Mouse (Mus musculus) lung, embryonic 14.5 days (tissue): ENCODE measurements at regions not wholly inside any gene's neighbourhood (a gene's known extent, or its start where the extent isn't known, plus 50 kb on each side); places are given as distances from the start of the nearest gene placed in this dataset.

Source experiments
- ATAC-seq: fragments of 200-750 bp; cut with Nextera tagmentation; 2 replicates; pipeline ENCODE4 v1.8.0; 2017; ENCODE audit warnings: mild to moderate bottlenecking, moderate TSS enrichment, moderate library complexity; ENCODE audit not compliant: insufficient read depth
- DNase-seq: peaks from one replicate; pipeline ENCODE4 v3.0.0-alpha.2; 2015
- H3K27ac ChIP-seq: fragments of 300-500 bp; sonication (generic); 2 replicates; pipeline ENCODE4 v1.5.1; 2014; ENCODE audit warnings: low read depth, mild to moderate bottlenecking, moderate library complexity
- H3K27me3 ChIP-seq: fragments of 300-500 bp; sonication (generic); 2 replicates; pipeline ENCODE4 v1.6.1; 2014; ENCODE audit warnings: low read length, control low read depth; ENCODE audit not compliant: insufficient read depth
- H3K36me3 ChIP-seq: fragments of 300-500 bp; sonication (generic); 2 replicates; pipeline ENCODE4 v1.6.1; 2014; ENCODE audit warnings: control low read depth; ENCODE audit not compliant: insufficient read depth
- H3K4me1 ChIP-seq: fragments of 300-500 bp; sonication (generic); 2 replicates; pipeline ENCODE4 v1.6.1; 2014; ENCODE audit warnings: antibody characterized with exemption, control low read depth; ENCODE audit not compliant: insufficient read depth
- H3K4me2 ChIP-seq: fragments of 300-500 bp; sonication (generic); 2 replicates; pipeline ENCODE4 v1.6.1; 2014; ENCODE audit warnings: mild to moderate bottlenecking
- H3K4me3 ChIP-seq: fragments of 300-500 bp; sonication (generic); 2 replicates; pipeline ENCODE4 v1.5.1; 2014; ENCODE audit warnings: low read depth, low read length
- H3K9ac ChIP-seq: fragments of 300-500 bp; sonication (generic); 2 replicates; pipeline ENCODE4 v1.6.1; 2014
- H3K9me3 ChIP-seq: fragments of 300-500 bp; sonication (generic); 2 replicates; pipeline ENCODE4 v1.6.1; 2016; ENCODE audit warnings: low read depth, low read length, control low read depth
- CTCF ChIP-seq: IDR thresholded peaks from 2 replicates; pipeline ENCODE4 v1.5.1; 2016; ENCODE audit warnings: antibody characterized with exemption, low read depth
- WGBS: fragments of 180-500 bp; shearing (Covaris S2); extraction: QIAGEN DNeasy Blood & Tissue Kit; methylation state at CpG from one replicate; pipeline ENCODE4 v1.1.7; 2014; 5-methylcytosine and 5-hydroxymethylcytosine counted together

DNA sequence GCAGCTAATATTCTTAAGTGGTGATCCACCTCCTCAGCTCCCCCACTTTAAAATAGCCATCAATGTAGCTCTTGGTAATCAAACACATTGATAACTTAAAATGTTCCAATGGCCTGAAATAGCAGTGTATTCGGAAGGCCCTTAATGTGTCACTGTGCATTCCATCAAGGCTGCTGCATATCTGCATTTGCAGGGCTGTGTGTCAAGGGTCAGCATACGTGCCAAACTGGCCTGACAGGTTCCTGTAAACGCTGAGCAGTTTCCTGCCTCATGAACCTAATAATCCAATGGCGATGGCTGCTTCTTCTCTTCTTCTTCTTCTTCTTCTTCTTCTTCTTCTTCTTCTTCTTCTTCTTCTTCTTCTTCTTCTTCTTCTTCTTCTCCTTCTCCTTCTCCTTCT, 211.7 kb upstream of the Nfe2l3 start:
- H3K4me2 ChIP-seq = no peak overlapping the region
- no peaks in the 10 kb centered on the region for H3K9me3 ChIP-seq
- no peak overlapping the region for H3K4me3 ChIP-seq
- no peak overlapping the region for H3K27ac ChIP-seq
- DNase-seq (peak; percentile 64), ATAC-seq (no peak)
- no peak overlapping the region for H3K9ac ChIP-seq
- no peak for TF ChIP-seq CTCF
- H3K27me3 ChIP-seq = no peaks in the 10 kb centered on the region
- WGBS = 32% methylated on average over 4 of the region's 4 CpGs
- H3K4me1 ChIP-seq = peaks cover 3% of the 10 kb centered on the region; the same call in 1 of the 2 replicates
- no peaks in the 10 kb centered on the region for H3K36me3 ChIP-seq

DNA sequence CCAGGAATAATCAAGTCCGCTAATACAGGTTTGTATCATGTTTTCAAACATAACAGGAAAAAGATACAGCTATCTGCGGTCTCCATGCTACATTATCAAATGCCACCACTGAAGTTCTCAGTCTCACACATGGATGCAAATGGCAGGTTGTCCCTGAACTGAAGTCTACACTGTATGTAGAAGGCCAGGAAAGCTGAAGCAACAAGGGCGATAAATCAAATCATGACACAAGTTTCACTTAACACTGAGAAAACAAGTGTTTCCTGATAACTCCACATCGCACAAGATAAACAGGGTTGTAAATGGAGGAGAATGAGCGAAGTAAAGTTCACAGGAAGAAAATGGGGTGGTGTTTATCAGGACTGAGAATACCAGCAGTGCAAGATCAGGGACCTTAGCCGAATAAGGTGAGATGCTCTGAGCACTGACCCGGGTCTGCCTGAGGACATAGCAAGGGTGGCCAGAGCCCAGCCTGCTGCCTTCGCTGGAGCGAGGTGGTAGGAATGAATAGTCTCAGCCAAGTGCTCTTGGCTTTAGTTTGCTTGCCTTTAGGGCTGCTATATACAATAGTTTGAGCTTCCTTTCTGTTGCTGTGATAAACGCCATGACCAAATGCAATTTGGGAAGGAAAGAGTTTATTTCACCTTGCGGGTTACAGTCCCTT, 196.3 kb upstream of the Nfe2l3 start:
- whole genome bisulfite sequencing = 59% methylated on average over 11 of the region's 11 CpGs
- H3K9me3 ChIP-seq = peaks cover under 1% of the 10 kb centered on the region; the same call in 1 of the 2 replicates
- TF ChIP-seq CTCF = no peak
- H3K4me2 ChIP-seq = no peak overlapping the region
- no peaks in the 10 kb centered on the region for H3K4me1 ChIP-seq
- H3K36me3 ChIP-seq = no peaks in the 10 kb centered on the region
- DNase-seq (no peak), ATAC-seq (no peak)
- no peak overlapping the region for H3K4me3 ChIP-seq
- no peak overlapping the region for H3K27ac ChIP-seq
- H3K27me3 ChIP-seq = no peaks in the 10 kb centered on the region
- no peak overlapping the region for H3K9ac ChIP-seq

DNA sequence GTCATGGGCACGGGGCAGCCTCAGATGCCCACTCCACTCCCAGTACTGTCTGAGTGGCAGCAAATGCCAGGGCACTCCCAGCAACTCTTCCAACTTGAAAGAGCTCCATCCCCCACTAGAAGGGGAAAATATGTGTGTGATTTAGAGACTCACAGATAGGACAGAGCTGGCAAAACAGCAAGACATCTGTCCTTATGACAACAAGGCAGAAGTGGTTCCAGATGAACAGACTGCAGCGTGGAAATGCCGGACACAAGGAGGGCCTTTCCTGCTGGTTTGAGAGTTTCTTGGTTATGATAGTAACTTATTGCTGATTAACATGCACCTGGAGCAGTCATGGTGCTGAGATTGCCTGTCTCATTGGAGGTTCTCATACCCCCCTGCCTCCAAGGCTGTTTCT, 192.4 kb upstream of the Nfe2l3 start:
- H3K4me2 ChIP-seq = no peak overlapping the region
- WGBS = 54% methylated on average over 3 of the region's 3 CpGs
- DNase-seq (peak; percentile 72), ATAC-seq (peak; percentile 54; the same call in 1 of the 2 replicates)
- H3K4me3 ChIP-seq = no peak overlapping the region
- peaks cover 3% of the 10 kb centered on the region; the same call in 1 of the 2 replicates for H3K9me3 ChIP-seq
- no peaks in the 10 kb centered on the region for H3K36me3 ChIP-seq
- H3K9ac ChIP-seq = no peak overlapping the region
- 0 out of 2 replicates have a peak overlapping the region, but pooled peaks have one; percentile 30 for H3K27ac ChIP-seq
- no peaks in the 10 kb centered on the region for H3K27me3 ChIP-seq
- no peaks in the 10 kb centered on the region for H3K4me1 ChIP-seq
- TF ChIP-seq CTCF = no peak

GRCm38 (mm10) chr6:51250233-51250632, 182.2 kb upstream of the Nfe2l3 start:
- Histone ChIP-seq H3K4me1 (no peaks in the 10 kb centered on the region), H3K36me3 (no peaks in the 10 kb centered on the region), H3K9me3 (no peaks in the 10 kb centered on the region), H3K4me2 (no peak overlapping the region), H3K4me3 (no peak overlapping the region), H3K27ac (no peak overlapping the region), H3K9ac (no peak overlapping the region), H3K27me3 (no peaks in the 10 kb centered on the region)
- ATAC-seq = no peak
- no peak for DNase-seq
- no peak for TF ChIP-seq CTCF

GRCm38 (mm10) chr6:51251432-51251831, 181.0 kb upstream of the Nfe2l3 start:
- no peak for DNase-seq
- Histone ChIP-seq H3K4me2 (no peak overlapping the region), H3K4me3 (no peak overlapping the region), H3K27me3 (no peaks in the 10 kb centered on the region), H3K9ac (no peak overlapping the region), H3K36me3 (no peaks in the 10 kb centered on the region), H3K9me3 (no peaks in the 10 kb centered on the region), H3K4me1 (no peaks in the 10 kb centered on the region), H3K27ac (no peak overlapping the region)
- no peak for TF ChIP-seq CTCF
- ATAC-seq = no peak
- 89% methylated on average over 2 of the region's 2 CpGs for WGBS

DNA sequence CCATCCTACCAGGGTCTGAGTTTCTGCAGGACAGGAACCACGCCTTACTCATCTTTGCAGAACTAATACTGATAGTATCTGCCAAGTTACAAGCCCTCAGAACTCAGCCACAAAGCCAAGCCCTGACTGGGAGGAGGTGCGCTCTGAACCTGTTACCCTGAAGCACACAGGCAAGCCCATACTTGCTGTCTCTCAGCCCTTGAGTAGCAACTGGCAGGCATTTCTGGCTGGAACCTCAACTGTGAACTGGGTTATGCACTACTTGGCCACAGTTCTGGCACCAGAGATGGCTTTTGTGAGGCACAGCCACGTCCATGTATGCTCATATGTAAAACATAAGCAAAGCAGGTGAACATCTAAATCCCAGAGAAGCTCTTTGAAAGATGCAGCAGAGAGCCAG, 179.7 kb upstream of the Nfe2l3 start:
- TF ChIP-seq CTCF = no peak
- 78% methylated on average over 3 of the region's 3 CpGs for WGBS
- no peaks in the 10 kb centered on the region for H3K27me3 ChIP-seq
- H3K4me2 ChIP-seq = no peak overlapping the region
- no peak overlapping the region for H3K4me3 ChIP-seq
- H3K4me1 ChIP-seq = 0 out of 2 replicates have a peak, but pooled peaks cover 6% of the 10 kb centered on the region
- ATAC-seq (no peak), DNase-seq (no peak)
- H3K9me3 ChIP-seq = no peaks in the 10 kb centered on the region
- no peaks in the 10 kb centered on the region for H3K36me3 ChIP-seq
- no peak overlapping the region for H3K27ac ChIP-seq
- H3K9ac ChIP-seq = no peak overlapping the region

DNA sequence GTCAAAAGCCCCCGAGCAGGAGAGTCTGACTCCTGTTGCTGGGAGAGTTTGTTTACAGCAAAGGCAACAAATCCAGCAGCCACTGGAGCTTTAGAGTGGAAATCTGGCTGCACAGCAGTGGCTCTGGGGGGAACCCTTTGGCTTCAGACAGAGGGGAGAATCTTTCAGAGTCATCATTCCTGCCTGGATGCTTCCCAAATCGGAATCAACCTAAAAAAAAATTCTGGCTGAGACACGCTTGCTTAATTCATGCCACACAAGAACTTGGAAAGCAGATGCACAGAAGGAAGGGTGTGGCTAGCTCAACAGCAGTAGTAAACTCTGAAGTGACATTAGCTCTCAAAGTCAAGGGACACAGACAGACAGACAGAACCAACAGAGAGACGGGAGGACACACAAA, 175.8 kb upstream of the Nfe2l3 start:
- H3K4me2 ChIP-seq = no peak overlapping the region
- peaks cover 5% of the 10 kb centered on the region; the same call in 1 of the 2 replicates for H3K9me3 ChIP-seq
- DNase-seq = peak; percentile 68
- no peak for ATAC-seq
- no peaks in the 10 kb centered on the region for H3K27me3 ChIP-seq
- no peaks in the 10 kb centered on the region for H3K36me3 ChIP-seq
- H3K27ac ChIP-seq = no peak overlapping the region
- no peak overlapping the region for H3K9ac ChIP-seq
- WGBS = 44% methylated on average over 4 of the region's 4 CpGs
- TF ChIP-seq CTCF = no peak
- no peak overlapping the region for H3K4me3 ChIP-seq
- H3K4me1 ChIP-seq = 0 out of 2 replicates have a peak, but pooled peaks cover 6% of the 10 kb centered on the region
